Mouse (Mus musculus) layer of hippocampus, postnatal 10 days (tissue): ENCODE results near the gene Cgas. TPM values are rescaled to one million over a fixed set of nuclear protein-coding genes. Genes with fewer than 3 reads are reported as not detected.
A peak's percentile ranks its signal among the peaks of the same experiment; 100 is the strongest.
"Not testable (repeated sequence)": the region's sequence is repeated elsewhere in the genome, so short reads cannot be mapped to it uniquely, and the experiment has no call there.

Source experiments
- DNase-seq, 2 experiments: peaks; one replicate each; pipeline ENCODE4 v3.0.0; 2021; ENCODE audit warnings: low spot score in 2 of 2
- long read RNA-seq: library from polyadenylated mRNA; stranded (forward); transcript quantifications from one replicate; pipeline ENCODE4 v2.0.0, GENCODE M21; 2023
- total RNA-seq, 2 experiments: library from RNA; stranded (reverse); gene quantifications; 2 replicates each; pipeline ENCODE4 v1.2.3; 2021

Gene Cgas
- total RNA-seq = under 1 TPM; 0.94 to 0.96 TPM
- long read RNA-seq = 0 reads

DNA sequence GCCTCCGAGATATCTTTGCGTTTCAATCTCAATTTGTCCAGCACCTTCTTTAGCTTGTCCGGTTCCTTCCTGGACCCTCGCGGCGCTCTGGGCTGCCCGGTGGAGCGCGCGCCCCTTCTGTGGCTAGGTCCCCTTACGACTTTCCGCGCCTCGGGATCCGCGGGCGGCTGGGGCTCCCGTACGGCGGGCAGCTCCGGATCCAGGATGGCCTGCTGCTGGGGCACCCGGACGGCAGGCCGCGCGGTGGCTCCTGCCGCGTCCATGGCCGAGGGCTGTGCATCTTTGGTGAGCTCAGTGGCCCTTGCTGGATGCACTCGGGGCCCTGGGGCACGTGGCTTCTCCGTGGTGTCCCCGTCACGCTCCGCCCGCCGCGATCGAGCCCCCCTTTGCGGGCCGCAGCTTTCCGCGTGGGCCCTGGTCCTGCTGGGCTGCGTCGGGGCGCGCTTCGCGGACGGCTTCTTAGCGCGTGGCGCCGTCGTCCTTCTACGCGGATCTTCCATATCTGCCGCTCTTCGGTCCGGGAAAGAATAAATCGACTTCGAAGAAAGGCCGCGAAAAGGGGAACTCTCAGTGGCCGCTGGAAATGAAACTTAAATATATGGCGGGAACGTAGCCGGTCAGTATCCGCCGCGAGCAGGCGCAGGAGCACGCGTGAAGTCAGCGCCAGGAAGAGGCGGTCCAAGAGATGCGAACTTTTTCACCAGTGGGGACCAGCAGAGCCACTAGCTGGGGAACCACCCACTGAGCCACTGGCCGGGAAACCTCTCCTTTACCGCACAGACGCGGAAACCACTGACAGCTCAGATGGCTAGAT lies at the start of gene Cgas:
TSS of gene Cgas (minus strand) at position 659 of the 814 bp plus-strand sequence.
- DNase-seq = peak; percentile 11 to 35

DNA sequence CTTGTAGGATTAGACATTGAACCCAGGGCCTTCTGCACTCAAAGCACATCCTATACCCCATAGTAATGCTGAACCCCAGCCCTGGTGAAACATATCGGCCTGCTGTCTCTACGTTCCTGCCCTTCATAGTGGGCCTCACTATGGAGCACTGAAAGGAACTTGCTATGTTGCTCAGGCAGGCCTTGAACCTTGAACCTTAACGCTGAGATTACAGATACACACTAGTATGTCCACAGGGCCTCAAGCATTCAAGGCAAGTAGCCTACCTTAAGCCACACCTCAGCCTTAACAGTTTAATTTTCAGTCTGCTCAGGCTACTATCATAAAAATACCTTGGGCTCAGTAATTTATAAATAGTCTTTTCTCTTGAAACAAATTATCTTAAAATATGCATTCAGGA lies 49.2 kb upstream of the Cgas start:
- no peak for DNase-seq

GRCm38 (mm10) chr9:78491169-78491568 lies 48.1 kb upstream of the Cgas start:
- no peak for DNase-seq

GRCm38 (mm10) chr9:78488890-78489420 lies 45.9 kb upstream of the Cgas start, which contains the start of gene Eef1a1:
Eef1a1 (minus strand) TSS chr9:78489151.
- peak in 1 of 2 experiments; percentile 62 for DNase-seq

- not testable (repeated sequence) for DNase-seq
Observed at GRCm38 (mm10) chr9:78488021-78488420, 45.0 kb upstream of the Cgas start.

DNA sequence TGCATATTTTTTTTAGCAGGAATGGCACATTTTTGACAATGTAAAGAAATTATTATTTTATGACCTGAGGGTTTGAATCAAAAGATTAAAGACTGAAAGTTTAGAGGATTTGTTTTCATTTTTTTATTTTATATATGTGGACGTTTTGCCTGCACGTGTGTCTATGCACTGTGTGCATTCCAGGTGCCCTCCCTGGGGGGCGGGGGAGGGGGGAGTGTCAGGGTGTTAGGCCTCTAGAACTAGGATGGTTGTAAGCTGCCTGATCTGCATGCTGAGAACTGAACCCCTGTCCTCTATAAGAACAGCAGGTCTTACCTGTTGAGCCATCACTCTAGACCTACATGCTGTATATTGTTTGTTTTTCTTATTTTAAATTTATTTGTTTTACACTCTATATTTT lies 41.6 kb upstream of the Cgas start:
- DNase-seq = no peak

DNA sequence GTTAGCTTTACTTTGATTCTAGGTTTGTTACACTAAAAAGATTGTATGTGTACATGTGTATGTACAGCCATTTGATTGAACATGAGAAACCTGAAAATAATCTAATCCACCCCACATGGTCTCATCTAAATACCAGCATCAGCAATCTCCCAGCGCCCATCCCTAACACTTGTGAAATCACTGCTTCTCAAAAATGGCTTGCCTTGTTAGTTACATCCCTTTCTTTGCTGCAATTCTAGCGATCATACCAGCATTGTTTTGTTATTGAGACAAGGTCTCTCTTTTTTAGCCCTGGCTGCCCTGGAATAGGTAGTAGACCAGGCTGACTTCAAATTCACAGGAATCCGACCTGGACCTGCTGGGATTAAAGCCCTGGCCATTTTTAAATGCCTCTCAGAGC lies 39.3 kb upstream of the Cgas start:
- no peak for DNase-seq

- peak; percentile 96 for DNase-seq
Observed at GRCm38 (mm10) chr9:78481423-78482331, 38.6 kb upstream of the Cgas start.

- peak; percentile 74 to 81 for DNase-seq
Observed at GRCm38 (mm10) chr9:78480706-78481358, 37.8 kb upstream of the Cgas start.

- not testable (repeated sequence) for DNase-seq
Observed at GRCm38 (mm10) chr9:78480227-78480626, 37.2 kb upstream of the Cgas start.

GRCm38 (mm10) chr9:78479308-78479707 lies 36.3 kb upstream of the Cgas start:
- DNase-seq = not testable (repeated sequence)

GRCm38 (mm10) chr9:78478009-78478605 lies 35.1 kb upstream of the Cgas start:
- not testable (repeated sequence) for DNase-seq

DNA sequence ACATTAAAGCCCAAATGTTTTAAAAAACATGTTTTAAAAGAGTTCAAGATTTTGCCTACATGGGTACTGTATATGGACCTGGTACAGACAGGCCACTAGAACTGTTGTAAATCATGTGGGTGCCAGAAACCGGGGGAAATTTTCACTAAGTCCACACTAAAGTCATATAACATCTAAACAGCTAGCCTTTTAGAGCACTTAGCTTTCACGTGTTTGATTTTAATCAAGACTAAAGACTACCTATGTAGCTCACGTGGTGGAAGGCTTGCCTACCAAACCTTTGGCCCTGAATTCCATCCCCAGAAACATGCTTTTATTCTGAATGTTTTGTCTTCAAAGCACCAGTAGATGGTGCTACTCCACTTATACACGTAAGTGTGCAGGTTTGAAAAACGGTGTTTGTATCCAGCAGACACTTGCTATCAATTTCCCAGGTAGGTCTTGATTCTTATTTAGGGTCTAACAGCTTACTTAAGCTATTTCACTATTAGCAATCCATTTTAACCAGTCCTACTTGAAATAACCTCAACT lies 34.0 kb upstream of the Cgas start:
- no peak for DNase-seq

GRCm38 (mm10) chr9:78476531-78477020 lies 33.5 kb upstream of the Cgas start:
- DNase-seq = no peak

DNA sequence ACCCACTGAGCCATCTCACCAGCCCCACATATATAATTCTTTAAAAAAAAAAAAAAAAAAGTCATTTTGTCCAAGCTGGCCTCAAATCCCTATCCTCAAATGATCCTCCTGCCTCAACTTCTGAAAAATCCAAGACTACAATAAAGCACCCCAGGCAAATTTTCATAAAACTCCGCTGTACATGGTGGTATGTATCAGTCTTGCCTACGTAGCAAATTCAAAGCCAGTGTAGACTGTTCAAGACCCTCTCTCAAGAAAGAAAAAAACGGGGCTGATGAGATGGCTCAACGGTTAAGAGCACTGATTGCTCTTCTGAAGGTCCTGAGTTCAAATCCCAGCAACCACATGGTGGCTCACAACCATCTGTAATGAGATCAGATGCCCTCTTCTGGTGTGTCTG lies 32.8 kb upstream of the Cgas start:
- no peak for DNase-seq

DNA sequence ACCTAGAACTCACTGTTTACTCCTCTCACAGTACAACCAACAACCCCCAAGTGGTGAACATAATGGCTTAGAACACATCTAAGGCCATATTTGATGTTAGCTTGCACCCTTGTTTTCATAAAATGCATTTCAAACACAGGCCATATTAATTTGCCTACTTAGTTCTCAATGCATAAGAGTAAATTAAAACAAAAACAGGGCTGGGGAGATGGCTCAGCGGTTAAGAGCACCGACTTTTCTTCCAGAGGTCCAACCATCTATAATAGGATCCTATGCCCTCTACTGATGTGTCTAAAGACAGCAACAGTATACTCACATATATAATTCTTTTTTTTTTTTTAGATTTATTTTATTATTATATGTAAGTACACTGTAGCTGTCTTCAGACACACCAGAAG lies 32.3 kb upstream of the Cgas start:
- DNase-seq = no peak

DNA sequence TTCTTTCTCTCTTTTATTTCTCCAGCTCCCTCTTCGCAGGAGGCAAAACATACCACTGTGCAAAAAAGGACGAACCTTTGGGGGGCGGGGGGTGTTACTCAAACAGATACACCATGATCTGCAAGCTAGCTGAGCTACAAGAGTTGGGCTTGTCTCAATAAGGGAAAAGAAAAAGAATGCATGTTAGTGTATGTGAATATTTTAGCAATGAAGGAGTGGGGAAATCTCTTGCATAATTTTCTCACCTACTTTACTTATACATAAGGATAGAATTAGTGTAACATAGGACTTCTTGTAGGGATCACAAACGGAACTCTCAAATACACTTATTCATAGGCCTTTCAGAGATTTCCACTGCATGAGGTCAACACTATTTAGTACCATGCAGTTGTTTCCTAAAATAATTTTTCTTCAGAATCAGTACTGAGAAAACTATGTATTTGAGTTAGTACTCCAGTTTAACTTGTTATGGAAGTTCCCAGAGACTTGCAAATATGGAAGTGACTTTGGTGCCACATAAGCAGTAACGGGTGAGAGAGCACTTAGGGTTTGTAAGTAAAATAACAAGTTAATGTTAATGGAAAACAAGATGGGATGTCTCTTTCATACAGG lies 31.8 kb upstream of the Cgas start:
- DNase-seq = no peak

- no peak for DNase-seq
Observed at GRCm38 (mm10) chr9:78474270-78474669, 31.2 kb upstream of the Cgas start.

GRCm38 (mm10) chr9:78473588-78473987 lies 30.6 kb upstream of the Cgas start:
- no peak for DNase-seq

- DNase-seq = no peak
Observed at GRCm38 (mm10) chr9:78465725-78466124, 22.7 kb upstream of the Cgas start.
